Mouse (Mus musculus) midbrain, embryonic 15.5 days (tissue): Measurements from ENCODE around the gene Snap23. TPM values are rescaled to one million over a fixed set of nuclear protein-coding genes. Genes with fewer than 3 reads are reported as not detected.

ENCODE experiments used
- ATAC-seq: fragments of 200-750 bp; cut with Nextera tagmentation; replicated peaks from 2 replicates; pipeline ENCODE4 v1.8.0; 2017; ENCODE audit warnings: moderate TSS enrichment
- H3K27ac ChIP-seq: fragments of 300-500 bp; sonication (generic); 2 replicates; pipeline ENCODE4 v1.5.1; 2015; ENCODE audit warnings: mild to moderate bottlenecking, inconsistent platforms
- H3K27me3 ChIP-seq: fragments of 300-500 bp; sonication (generic); replicated peaks from 2 replicates; pipeline ENCODE4 v1.6.1; 2015; ENCODE audit warnings: inconsistent platforms
- H3K36me3 ChIP-seq: fragments of 300-500 bp; sonication (generic); replicated peaks from 2 replicates; pipeline ENCODE4 v1.6.1; 2015; ENCODE audit warnings: inconsistent platforms
- H3K4me1 ChIP-seq: fragments of 300-500 bp; sonication (generic); 2 replicates; pipeline ENCODE4 v1.6.1; 2015; ENCODE audit warnings: inconsistent platforms
- H3K4me2 ChIP-seq: fragments of 300-500 bp; sonication (generic); 2 replicates; pipeline ENCODE4 v1.6.1; 2015; ENCODE audit warnings: inconsistent platforms, mild to moderate bottlenecking, moderate library complexity
- H3K4me3 ChIP-seq: fragments of 300-500 bp; sonication (generic); 2 replicates; pipeline ENCODE4 v1.5.1; 2015; ENCODE audit warnings: mild to moderate bottlenecking, inconsistent platforms
- H3K9ac ChIP-seq: fragments of 300-500 bp; sonication (generic); 2 replicates; pipeline ENCODE4 v1.6.1; 2015; ENCODE audit warnings: mild to moderate bottlenecking, inconsistent platforms
- H3K9me3 ChIP-seq: fragments of 300-500 bp; sonication (generic); 2 replicates; pipeline ENCODE4 v1.6.1; 2016; ENCODE audit warnings: inconsistent platforms
- WGBS: fragments of 180-500 bp; shearing (Covaris S2); methylation state at CpG from one replicate; pipeline ENCODE4 v1.1.7; 2015; ENCODE audit warnings: mixed read lengths; 5-methylcytosine and 5-hydroxymethylcytosine counted together
- polyA plus RNA-seq: library from polyadenylated mRNA; unstranded; fragments of >200 nt; fragmentation: Nextera tagmentation; extraction: Ambion mirVana; gene quantifications from 2 replicates; pipeline ENCODE4 v1.2.1, GENCODE M21; 2015

The Snap23 gene
- polyA plus RNA-seq, 1 experiment from 2014 or later = 15.2 TPM

DNA sequence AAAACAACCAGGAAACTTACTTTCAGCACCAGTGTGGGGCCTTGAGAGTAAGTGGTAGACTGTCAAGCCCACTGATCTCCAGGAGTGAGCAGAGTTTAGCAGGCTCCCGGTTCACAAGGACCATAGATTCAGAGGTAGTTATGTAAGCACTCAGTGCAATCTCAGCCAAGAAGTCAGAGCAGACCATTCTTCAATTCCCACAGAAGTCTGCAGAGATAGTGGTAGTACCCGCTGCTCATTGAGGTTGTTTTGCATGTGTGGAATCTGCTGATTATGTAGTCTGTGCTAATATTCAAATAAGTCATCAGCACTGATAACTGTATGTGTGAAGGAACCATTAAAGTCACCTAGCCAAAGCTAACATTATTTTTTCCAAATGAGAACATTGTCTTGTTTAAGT lies 63.2 kb downstream of the Snap23 start:
- Histone ChIP-seq H3K9me3 (no peaks in the 10 kb centered on the region), H3K4me1 (peaks cover 11% of the 10 kb centered on the region), H3K36me3 (peaks cover 4% of the 10 kb centered on the region; the same call in 1 of the 2 replicates), H3K27me3 (no peaks in the 10 kb centered on the region), H3K27ac (no peak overlapping the region), H3K4me3 (no peak overlapping the region), H3K9ac (no peak overlapping the region), H3K4me2 (peak overlapping the region; percentile 14; the same call in 1 of the 2 replicates)
- 78% methylated on average over 2 of the region's 2 CpGs for WGBS
- no peak for ATAC-seq

GRCm38 (mm10) chr2:120631521-120631920 lies 64.0 kb downstream of the Snap23 start:
- Histone ChIP-seq H3K9ac (no peak overlapping the region), H3K27ac (no peak overlapping the region), H3K4me3 (no peak overlapping the region), H3K4me1 (peaks cover 11% of the 10 kb centered on the region), H3K9me3 (no peaks in the 10 kb centered on the region), H3K36me3 (peaks cover 4% of the 10 kb centered on the region; the same call in 1 of the 2 replicates), H3K27me3 (no peaks in the 10 kb centered on the region), H3K4me2 (no peak overlapping the region)
- ATAC-seq = no peak
- WGBS = 93% methylated on average over 2 of the region's 2 CpGs

GRCm38 (mm10) chr2:120631957-120632356 lies 64.5 kb downstream of the Snap23 start:
- Histone ChIP-seq H3K4me1 (peaks cover 11% of the 10 kb centered on the region), H3K9ac (no peak overlapping the region), H3K4me2 (no peak overlapping the region), H3K27ac (no peak overlapping the region), H3K27me3 (no peaks in the 10 kb centered on the region), H3K9me3 (no peaks in the 10 kb centered on the region), H3K36me3 (peaks cover 4% of the 10 kb centered on the region; the same call in 1 of the 2 replicates), H3K4me3 (no peak overlapping the region)
- 80% methylated on average over 4 of the region's 4 CpGs for WGBS
- no peak for ATAC-seq

DNA sequence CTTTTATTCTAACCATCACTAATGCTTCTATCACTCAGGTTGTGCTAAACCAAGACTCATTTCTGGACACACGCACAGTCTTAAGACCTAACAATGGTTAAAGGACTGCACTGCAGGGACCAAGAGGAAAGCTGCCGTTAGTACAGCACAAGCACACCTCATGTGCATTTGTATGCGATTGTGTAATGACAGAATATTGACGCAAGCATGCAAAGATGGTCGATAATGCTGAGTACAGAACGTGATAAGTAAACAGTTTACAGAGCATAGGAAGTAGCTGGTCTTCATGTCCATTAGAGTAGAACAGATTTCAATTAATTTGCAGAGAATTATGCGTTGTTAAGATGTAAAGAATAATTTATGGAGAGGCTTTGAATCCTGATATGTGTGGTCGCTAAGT lies 73.4 kb downstream of the Snap23 start:
- 89% methylated on average over 8 of the region's 8 CpGs for WGBS
- no peaks in the 10 kb centered on the region for H3K36me3 ChIP-seq
- ATAC-seq = no peak
- no peaks in the 10 kb centered on the region for H3K27me3 ChIP-seq
- H3K4me2 ChIP-seq = no peak overlapping the region
- no peak overlapping the region for H3K9ac ChIP-seq
- no peak overlapping the region for H3K4me3 ChIP-seq
- no peaks in the 10 kb centered on the region for H3K9me3 ChIP-seq
- no peak overlapping the region for H3K27ac ChIP-seq
- H3K4me1 ChIP-seq = no peaks in the 10 kb centered on the region

GRCm38 (mm10) chr2:120643836-120644235 lies 76.4 kb downstream of the Snap23 start:
- no peaks in the 10 kb centered on the region for H3K4me1 ChIP-seq
- H3K4me3 ChIP-seq = no peak overlapping the region
- H3K27ac ChIP-seq = no peak overlapping the region
- H3K9ac ChIP-seq = no peak overlapping the region
- no peaks in the 10 kb centered on the region for H3K36me3 ChIP-seq
- H3K4me2 ChIP-seq = no peak overlapping the region
- WGBS = 66% methylated on average over 7 of the region's 7 CpGs
- no peak for ATAC-seq
- H3K9me3 ChIP-seq = no peaks in the 10 kb centered on the region
- H3K27me3 ChIP-seq = no peaks in the 10 kb centered on the region

DNA sequence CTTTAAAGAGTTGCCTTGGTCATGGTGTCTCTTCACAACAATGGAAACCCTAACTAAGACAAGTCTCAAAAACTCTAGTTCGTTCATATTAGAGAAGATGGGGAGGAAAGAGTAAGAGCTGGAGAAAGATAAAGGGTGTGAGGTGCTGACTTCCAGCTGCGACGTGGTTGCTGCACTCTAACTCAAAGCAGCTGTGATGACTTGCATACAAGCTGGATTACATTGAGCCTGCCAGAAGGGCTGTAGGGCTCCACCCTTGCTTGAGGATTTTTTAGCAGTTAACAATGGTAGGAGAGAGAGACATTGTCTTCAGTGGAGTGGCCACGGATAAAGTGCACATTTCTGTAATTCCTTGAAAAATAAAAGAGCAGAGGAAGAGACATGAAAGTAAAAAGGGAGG lies 79.3 kb downstream of the Snap23 start:
- Histone ChIP-seq H3K4me1 (no peaks in the 10 kb centered on the region), H3K27me3 (no peaks in the 10 kb centered on the region), H3K4me2 (no peak overlapping the region), H3K4me3 (no peak overlapping the region), H3K9ac (no peak overlapping the region), H3K36me3 (no peaks in the 10 kb centered on the region), H3K9me3 (no peaks in the 10 kb centered on the region), H3K27ac (no peak overlapping the region)
- ATAC-seq = no peak
- WGBS = 62% methylated on average over 4 of the region's 4 CpGs

Other genes with a start within 250 kb of the Snap23 start
- gene Vps39, start 214.5 kb upstream of the Snap23 start, polyA plus RNA-seq = 47.1 and 49.0 TPM in 2 replicates
- 9.2 and 9.7 TPM in 2 replicates for gene Ganc, start 163.8 kb upstream of the Snap23 start, polyA plus RNA-seq
- gene Tmem87a, start 163.6 kb upstream of the Snap23 start, polyA plus RNA-seq = 5.7 and 6.6 TPM in 2 replicates
- gene Capn3, start 111.7 kb upstream of the Snap23 start, polyA plus RNA-seq = 0.50 and 1.2 TPM in 2 replicates
- gene Zfp106, start 3.8 kb upstream of the Snap23 start, polyA plus RNA-seq = 43.6 and 49.3 TPM in 2 replicates
- gene Haus2, start 41.7 kb downstream of the Snap23 start, polyA plus RNA-seq = 27.1 and 30.2 TPM in 2 replicates
- gene Lrrc57, start 41.8 kb downstream of the Snap23 start, polyA plus RNA-seq = 28.7 and 31.5 TPM in 2 replicates
- 4.1 and 5.1 TPM in 2 replicates for gene Stard9, start 61.5 kb downstream of the Snap23 start, polyA plus RNA-seq